Mouse (Mus musculus): ENCODE data around the gene Kcnk3. TPM values are rescaled to one million over a fixed set of nuclear protein-coding genes. Genes with fewer than 3 reads are reported as not detected.

Gene Kcnk3
- polyA plus RNA-seq, 1 experiment, result not detected

DNA sequence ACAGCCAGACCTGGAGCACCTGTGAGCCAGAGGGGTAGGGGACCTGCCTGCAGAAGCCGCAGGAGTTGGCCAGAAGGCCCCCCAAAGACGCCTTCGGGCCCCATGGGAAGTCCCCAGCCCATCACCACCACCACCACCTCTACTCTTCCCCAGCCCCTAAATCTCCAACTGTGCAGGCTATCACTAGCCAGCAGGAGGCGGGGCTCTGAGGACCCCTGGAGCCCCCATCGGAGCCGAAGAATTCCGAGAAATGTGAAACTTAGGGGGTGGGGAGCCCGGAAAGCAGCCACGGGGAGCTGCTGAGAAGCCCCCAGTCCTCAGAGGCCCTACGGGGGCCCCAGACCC, 34.8 kb downstream of the Kcnk3 start:
- TF ChIP-seq MYOD1 (IDR thresholded peaks at IDR 0.05; ENCODE audit: control insufficient read depth, insufficient read length, low read depth) (no peak), USF1 (IDR thresholded peaks at IDR 0.05; ENCODE audit: low read depth) (no peak), FOSL1 (IDR thresholded peaks at IDR 0.05; ENCODE audit: insufficient read depth, low read length, poor library complexity, severe bottlenecking) (no peak)

DNA sequence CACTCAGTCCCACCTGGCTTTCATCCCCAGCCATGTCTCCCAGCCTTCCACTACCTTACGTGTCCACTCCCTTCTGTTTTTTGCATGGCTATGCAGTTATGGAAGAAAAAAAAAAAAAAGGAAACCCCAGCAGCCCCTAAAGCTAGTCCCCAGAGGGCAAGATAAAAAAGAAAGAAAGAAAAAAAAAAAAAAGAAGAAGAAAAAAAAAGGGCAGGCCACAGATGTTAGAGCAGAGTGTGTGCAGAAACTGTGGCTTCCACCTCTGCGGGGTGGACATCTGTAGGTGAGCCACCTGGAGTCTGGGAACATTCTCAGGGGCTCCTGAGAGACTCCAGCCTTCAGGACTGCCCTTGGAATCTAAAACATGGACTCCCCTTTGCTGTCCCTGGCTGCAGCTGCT, 35.4 kb downstream of the Kcnk3 start:
- H3K79me3 ChIP-seq (ENCODE audit: low read depth), result no peaks in the 10 kb centered on the region
- H3K79me2 ChIP-seq (ENCODE audit: control insufficient read depth, insufficient read depth), result no peaks in the 10 kb centered on the region
- no peak overlapping the region for H3ac ChIP-seq (ENCODE audit: control insufficient read depth, insufficient read length, low read depth)
- peaks cover 37% of the 10 kb centered on the region for H3K27me3 ChIP-seq (ENCODE audit: control insufficient read depth, insufficient read depth, insufficient read length)
- H3K36me3 ChIP-seq (ENCODE audit: control insufficient read depth, insufficient read depth), result no peaks in the 10 kb centered on the region
- no peak overlapping the region for H3K4me3 ChIP-seq (ENCODE audit: insufficient read depth, poor library complexity, severe bottlenecking)
- TF ChIP-seq MAX (IDR thresholded peaks at IDR 0.05), result no peak
- no peak for TF ChIP-seq FOSL1 (IDR thresholded peaks at IDR 0.05; ENCODE audit: insufficient read depth, low read length, poor library complexity, severe bottlenecking)
- no peak for TF ChIP-seq MYOD1 (IDR thresholded peaks at IDR 0.05; ENCODE audit: control insufficient read depth, insufficient read length, low read depth)
- TF ChIP-seq CTCF (IDR thresholded peaks at IDR 0.05; ENCODE audit: control insufficient read depth, insufficient read depth, insufficient read length), result no peak
- TF ChIP-seq USF1 (IDR thresholded peaks at IDR 0.05; ENCODE audit: low read depth), result no peak
- no peak for TF ChIP-seq CEBPB (IDR thresholded peaks at IDR 0.05; ENCODE audit: low read depth)
- no peak for TF ChIP-seq MYOG (IDR thresholded peaks at IDR 0.05; ENCODE audit: control insufficient read depth, extremely low read depth, insufficient read length)

More for the DNA sequence above, 34.8 kb downstream of the Kcnk3 start:
- peaks cover 37% of the 10 kb centered on the region for H3K27me3 ChIP-seq (ENCODE audit: control insufficient read depth, insufficient read depth, insufficient read length)
- no peak overlapping the region for H3K4me3 ChIP-seq (ENCODE audit: insufficient read depth, poor library complexity, severe bottlenecking)
- no peak overlapping the region for H3ac ChIP-seq (ENCODE audit: control insufficient read depth, insufficient read length, low read depth)
- H3K79me3 ChIP-seq (ENCODE audit: low read depth), result no peaks in the 10 kb centered on the region
- no peaks in the 10 kb centered on the region for H3K36me3 ChIP-seq (ENCODE audit: control insufficient read depth, insufficient read depth)
- no peaks in the 10 kb centered on the region for H3K79me2 ChIP-seq (ENCODE audit: control insufficient read depth, insufficient read depth)

DNA sequence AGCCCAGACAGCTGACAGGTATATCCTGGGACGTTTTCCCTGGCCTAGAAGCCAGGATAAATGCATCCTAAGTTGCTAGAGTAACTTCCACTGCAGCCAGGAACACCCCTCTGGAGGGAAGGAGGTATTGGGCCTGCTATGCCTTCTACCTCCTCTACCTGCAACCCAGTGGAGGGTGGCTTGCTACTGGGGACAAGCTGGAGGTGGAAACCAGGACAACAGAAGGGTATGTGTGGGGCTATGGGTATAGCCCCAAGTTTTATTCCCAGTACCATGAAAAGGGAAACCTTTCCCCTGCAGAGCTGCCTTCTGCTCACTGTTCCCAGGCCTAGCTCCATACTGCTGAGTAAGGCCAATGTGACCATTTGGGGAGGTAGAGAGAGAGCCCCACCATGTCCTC, 36.3 kb downstream of the Kcnk3 start:
- TF ChIP-seq FOSL1 (IDR thresholded peaks at IDR 0.05; ENCODE audit: insufficient read depth, low read length, poor library complexity, severe bottlenecking), result no peak
- no peak for TF ChIP-seq CEBPB (IDR thresholded peaks at IDR 0.05; ENCODE audit: low read depth)
- no peak for TF ChIP-seq MAX (IDR thresholded peaks at IDR 0.05)
- TF ChIP-seq MYOD1 (IDR thresholded peaks at IDR 0.05; ENCODE audit: control insufficient read depth, insufficient read length, low read depth), result no peak
- TF ChIP-seq USF1 (IDR thresholded peaks at IDR 0.05; ENCODE audit: low read depth), result no peak
- no peak for TF ChIP-seq MYOG (IDR thresholded peaks at IDR 0.05; ENCODE audit: control insufficient read depth, extremely low read depth, insufficient read length)
- TF ChIP-seq CTCF (IDR thresholded peaks at IDR 0.05; ENCODE audit: control insufficient read depth, insufficient read depth, insufficient read length), result no peak
- Histone ChIP-seq H3K27me3 (ENCODE audit: control insufficient read depth, insufficient read depth, insufficient read length) (peaks cover 37% of the 10 kb centered on the region), H3K79me3 (ENCODE audit: low read depth) (no peaks in the 10 kb centered on the region), H3K36me3 (ENCODE audit: control insufficient read depth, insufficient read depth) (no peaks in the 10 kb centered on the region), H3ac (ENCODE audit: control insufficient read depth, insufficient read length, low read depth) (no peak overlapping the region), H3K4me3 (ENCODE audit: insufficient read depth, poor library complexity, severe bottlenecking) (no peak overlapping the region), H3K79me2 (ENCODE audit: control insufficient read depth, insufficient read depth) (no peaks in the 10 kb centered on the region)

DNA sequence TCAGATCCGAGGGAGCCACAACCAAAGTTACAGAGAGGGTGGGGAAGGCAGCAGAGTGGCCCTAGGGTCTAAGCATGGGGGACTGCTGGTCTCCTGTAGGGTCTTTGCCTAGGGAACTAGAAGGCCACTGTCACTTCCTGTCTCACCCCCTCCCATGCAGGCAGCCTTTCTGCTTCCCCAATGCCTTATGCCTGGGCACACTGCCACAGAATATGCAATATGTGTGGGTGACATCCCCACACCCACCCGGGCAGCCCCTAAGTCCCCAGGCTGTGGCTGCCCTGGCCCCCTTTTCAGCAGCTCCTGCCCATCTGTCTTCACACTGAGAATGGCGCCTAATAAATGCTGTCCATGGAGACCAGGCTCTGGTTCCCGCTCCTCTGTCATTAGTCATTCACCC, 36.9 kb downstream of the Kcnk3 start:
- no peak overlapping the region for H3ac ChIP-seq (ENCODE audit: control insufficient read depth, insufficient read length, low read depth)
- H3K4me3 ChIP-seq (ENCODE audit: insufficient read depth, poor library complexity, severe bottlenecking), result no peak overlapping the region
- no peaks in the 10 kb centered on the region for H3K79me2 ChIP-seq (ENCODE audit: control insufficient read depth, insufficient read depth)
- H3K36me3 ChIP-seq (ENCODE audit: control insufficient read depth, insufficient read depth), result no peaks in the 10 kb centered on the region
- H3K79me3 ChIP-seq (ENCODE audit: low read depth), result no peaks in the 10 kb centered on the region
- H3K27me3 ChIP-seq (ENCODE audit: control insufficient read depth, insufficient read depth, insufficient read length), result peaks cover 41% of the 10 kb centered on the region
- TF ChIP-seq MYOG (IDR thresholded peaks at IDR 0.05; ENCODE audit: control insufficient read depth, extremely low read depth, insufficient read length) (no peak), FOSL1 (IDR thresholded peaks at IDR 0.05; ENCODE audit: insufficient read depth, low read length, poor library complexity, severe bottlenecking) (no peak), MAX (IDR thresholded peaks at IDR 0.05) (no peak), CEBPB (IDR thresholded peaks at IDR 0.05; ENCODE audit: low read depth) (no peak), CTCF (IDR thresholded peaks at IDR 0.05; ENCODE audit: control insufficient read depth, insufficient read depth, insufficient read length) (no peak), MYOD1 (IDR thresholded peaks at IDR 0.05; ENCODE audit: control insufficient read depth, insufficient read length, low read depth) (no peak), USF1 (IDR thresholded peaks at IDR 0.05; ENCODE audit: low read depth) (no peak)

DNA sequence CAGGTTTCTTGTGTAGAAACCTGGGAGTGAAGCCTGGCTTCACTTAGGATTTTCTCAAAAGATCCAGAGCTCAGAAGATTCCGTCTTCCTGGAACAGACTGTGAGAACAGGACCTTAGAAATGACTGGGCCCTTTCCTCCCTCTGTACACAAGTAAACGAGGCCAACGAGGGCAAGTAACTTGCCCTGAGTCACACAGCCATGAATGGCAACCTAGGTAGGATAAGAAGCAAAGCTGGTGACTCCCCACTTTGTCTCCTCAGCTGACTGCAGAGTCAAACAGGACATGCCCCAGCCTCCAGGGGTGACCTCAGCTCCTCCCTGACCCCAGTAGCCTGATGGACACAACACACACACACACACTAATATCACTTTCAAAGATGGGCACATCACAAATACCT, 37.4 kb downstream of the Kcnk3 start:
- Histone ChIP-seq H3K79me2 (ENCODE audit: control insufficient read depth, insufficient read depth) (no peaks in the 10 kb centered on the region), H3K79me3 (ENCODE audit: low read depth) (no peaks in the 10 kb centered on the region), H3ac (ENCODE audit: control insufficient read depth, insufficient read length, low read depth) (no peak overlapping the region), H3K27me3 (ENCODE audit: control insufficient read depth, insufficient read depth, insufficient read length) (peaks cover 43% of the 10 kb centered on the region), H3K4me3 (ENCODE audit: insufficient read depth, poor library complexity, severe bottlenecking) (no peak overlapping the region), H3K36me3 (ENCODE audit: control insufficient read depth, insufficient read depth) (no peaks in the 10 kb centered on the region)
- TF ChIP-seq CEBPB (IDR thresholded peaks at IDR 0.05; ENCODE audit: low read depth), result no peak
- TF ChIP-seq CTCF (IDR thresholded peaks at IDR 0.05; ENCODE audit: control insufficient read depth, insufficient read depth, insufficient read length), result no peak
- TF ChIP-seq USF1 (IDR thresholded peaks at IDR 0.05; ENCODE audit: low read depth), result no peak
- no peak for TF ChIP-seq FOSL1 (IDR thresholded peaks at IDR 0.05; ENCODE audit: insufficient read depth, low read length, poor library complexity, severe bottlenecking)
- TF ChIP-seq MYOD1 (IDR thresholded peaks at IDR 0.05; ENCODE audit: control insufficient read depth, insufficient read length, low read depth), result no peak
- TF ChIP-seq MYOG (IDR thresholded peaks at IDR 0.05; ENCODE audit: control insufficient read depth, extremely low read depth, insufficient read length), result no peak
- no peak for TF ChIP-seq MAX (IDR thresholded peaks at IDR 0.05)
